Mouse (Mus musculus) G1E (cell line): ENCODE data around the gene Prdm10.

ENCODE experiments used
- CTCF ChIP-seq: IDR thresholded peaks from 2 replicates; pipeline ENCODE4 v1.5.1; 2012; ENCODE audit warnings: low read depth, low read length, inconsistent platforms, mixed read lengths
- GATA1 ChIP-seq: IDR thresholded peaks from 2 replicates; pipeline ENCODE4 v1.6.1; 2012; ENCODE audit warnings: borderline replicate concordance, low read length, inconsistent platforms, mixed read lengths
- GATA2 ChIP-seq: IDR thresholded peaks from 2 replicates; pipeline ENCODE4 v1.6.1; 2012; ENCODE audit warnings: low read depth, low read length, inconsistent platforms, borderline replicate concordance

DNA sequence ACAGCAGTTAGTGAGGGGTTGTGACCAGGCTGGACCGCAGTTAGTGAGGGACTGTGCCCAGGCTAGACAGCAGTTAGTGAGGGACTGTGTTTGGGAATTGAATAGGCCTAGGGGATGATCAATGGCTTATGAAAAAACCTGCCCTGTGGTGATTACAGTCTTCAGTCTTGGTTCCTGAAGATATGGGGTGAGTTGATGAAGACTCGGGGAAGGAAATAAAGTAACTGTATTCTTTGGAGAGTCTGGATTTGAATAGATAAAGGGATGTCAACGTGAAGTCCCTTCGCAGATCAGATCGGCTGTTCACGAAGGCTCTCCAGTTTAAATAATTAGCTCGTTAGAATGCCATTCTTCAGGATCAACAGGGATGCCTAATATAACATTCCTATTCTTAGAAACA is 24.4 kb upstream of the Prdm10 start:
- TF ChIP-seq CTCF (no peak), GATA1 (no peak), GATA2 (no peak)
